Mouse (Mus musculus) liver, embryonic 13.5 days (tissue): Measurements from ENCODE around the gene Fgfr2. TPM values are rescaled to one million over a fixed set of nuclear protein-coding genes. Genes with fewer than 3 reads are reported as not detected.

Experiments
- ATAC-seq: fragments of 200-750 bp; cut with Nextera tagmentation; 2 replicates; pipeline ENCODE4 v1.8.0; 2017; ENCODE audit warnings: low read depth, mild to moderate bottlenecking, moderate number of reproducible peaks, moderate library complexity
- DNase-seq: peaks from one replicate; pipeline ENCODE4 v3.0.0; 2022
- H3K27ac ChIP-seq: fragments of 300-500 bp; sonication (generic); 2 replicates; pipeline ENCODE4 v1.5.1; 2015; ENCODE audit warnings: moderate library complexity, mild to moderate bottlenecking, inconsistent platforms
- H3K27me3 ChIP-seq: fragments of 300-500 bp; sonication (generic); 2 replicates; pipeline ENCODE4 v1.6.1; 2015; ENCODE audit warnings: mild to moderate bottlenecking, inconsistent platforms
- H3K36me3 ChIP-seq: fragments of 300-500 bp; sonication (generic); 2 replicates; pipeline ENCODE4 v1.6.1; 2015; ENCODE audit warnings: mild to moderate bottlenecking, inconsistent platforms
- H3K4me1 ChIP-seq: fragments of 300-500 bp; sonication (generic); replicated peaks from 2 replicates; pipeline ENCODE4 v1.6.1; 2015; ENCODE audit warnings: inconsistent platforms
- H3K4me2 ChIP-seq: fragments of 300-500 bp; sonication (generic); 2 replicates; pipeline ENCODE4 v1.6.1; 2015; ENCODE audit warnings: inconsistent platforms, mild to moderate bottlenecking, moderate library complexity
- H3K4me3 ChIP-seq: fragments of 300-500 bp; sonication (generic); replicated peaks from 2 replicates; pipeline ENCODE4 v1.5.1; 2015; ENCODE audit warnings: mild to moderate bottlenecking, inconsistent platforms
- H3K9ac ChIP-seq: fragments of 300-500 bp; sonication (generic); 2 replicates; pipeline ENCODE4 v1.6.1; 2015; ENCODE audit warnings: mild to moderate bottlenecking, inconsistent platforms
- H3K9me3 ChIP-seq: fragments of 300-500 bp; sonication (generic); replicated peaks from 2 replicates; pipeline ENCODE4 v1.6.1; 2016; ENCODE audit warnings: inconsistent platforms
- WGBS: fragments of 180-500 bp; shearing (Covaris S2); methylation state at CpG from one replicate; pipeline ENCODE4 v1.1.7; 2015; ENCODE audit not compliant: insufficient replicate concordance; 5-methylcytosine and 5-hydroxymethylcytosine counted together
- polyA plus RNA-seq: library from polyadenylated mRNA; unstranded; fragments of >200 nt; fragmentation: Nextera tagmentation; extraction: Ambion mirVana; gene quantifications from 2 replicates; pipeline ENCODE4 v1.2.1, GENCODE M21; 2015

The Fgfr2 gene
- polyA plus RNA-seq, 1 experiment from 2014 or later = 8.9 TPM

- H3K4me1 ChIP-seq = 0 out of 2 replicates have a peak, but pooled peaks cover 3% of the 10 kb centered on the region
- no peak for ATAC-seq
- no peaks in the 10 kb centered on the region for H3K9me3 ChIP-seq
- no peak for DNase-seq
- H3K4me2 ChIP-seq = no peak overlapping the region
- no peak overlapping the region for H3K4me3 ChIP-seq
- no peak overlapping the region for H3K9ac ChIP-seq
- no peaks in the 10 kb centered on the region for H3K36me3 ChIP-seq
- 0 out of 2 replicates have a peak, but pooled peaks cover 3% of the 10 kb centered on the region for H3K27me3 ChIP-seq
- H3K27ac ChIP-seq = no peak overlapping the region
- WGBS = 76% methylated on average over 6 of the region's 6 CpGs
Observed at GRCm38 (mm10) chr7:132439916-132440315, 683.2 kb downstream of the Fgfr2 start.

- 74% methylated on average over 6 of the region's 6 CpGs for WGBS
- Histone ChIP-seq H3K9ac (no peak overlapping the region), H3K9me3 (no peaks in the 10 kb centered on the region), H3K4me1 (no peaks in the 10 kb centered on the region), H3K4me2 (no peak overlapping the region), H3K4me3 (no peak overlapping the region), H3K36me3 (no peaks in the 10 kb centered on the region), H3K27ac (no peak overlapping the region), H3K27me3 (peaks cover 4% of the 10 kb centered on the region; the same call in 1 of the 2 replicates)
- no peak for ATAC-seq
- DNase-seq = no peak
Observed at GRCm38 (mm10) chr7:132438060-132438459, 685.1 kb downstream of the Fgfr2 start.

GRCm38 (mm10) chr7:132437431-132437830 is 685.7 kb downstream of the Fgfr2 start:
- Histone ChIP-seq H3K9me3 (no peaks in the 10 kb centered on the region), H3K36me3 (no peaks in the 10 kb centered on the region), H3K4me1 (no peaks in the 10 kb centered on the region), H3K9ac (no peak overlapping the region), H3K27ac (no peak overlapping the region), H3K4me3 (no peak overlapping the region), H3K27me3 (peaks cover 6% of the 10 kb centered on the region; the same call in 1 of the 2 replicates), H3K4me2 (no peak overlapping the region)
- DNase-seq (no peak), ATAC-seq (no peak)
- 81% methylated on average over 3 of the region's 3 CpGs for WGBS

- no peak overlapping the region for H3K4me2 ChIP-seq
- H3K36me3 ChIP-seq = no peaks in the 10 kb centered on the region
- H3K27ac ChIP-seq = no peak overlapping the region
- no peak overlapping the region for H3K9ac ChIP-seq
- H3K9me3 ChIP-seq = no peaks in the 10 kb centered on the region
- peaks cover 10% of the 10 kb centered on the region; the same call in 1 of the 2 replicates for H3K27me3 ChIP-seq
- DNase-seq (no peak), ATAC-seq (peak; percentile 29; the same call in 1 of the 2 replicates)
- 41% methylated on average over 8 of the region's 8 CpGs for WGBS
- no peak overlapping the region for H3K4me3 ChIP-seq
- no peaks in the 10 kb centered on the region for H3K4me1 ChIP-seq
Observed at GRCm38 (mm10) chr7:132435486-132436055, 687.6 kb downstream of the Fgfr2 start.

DNA sequence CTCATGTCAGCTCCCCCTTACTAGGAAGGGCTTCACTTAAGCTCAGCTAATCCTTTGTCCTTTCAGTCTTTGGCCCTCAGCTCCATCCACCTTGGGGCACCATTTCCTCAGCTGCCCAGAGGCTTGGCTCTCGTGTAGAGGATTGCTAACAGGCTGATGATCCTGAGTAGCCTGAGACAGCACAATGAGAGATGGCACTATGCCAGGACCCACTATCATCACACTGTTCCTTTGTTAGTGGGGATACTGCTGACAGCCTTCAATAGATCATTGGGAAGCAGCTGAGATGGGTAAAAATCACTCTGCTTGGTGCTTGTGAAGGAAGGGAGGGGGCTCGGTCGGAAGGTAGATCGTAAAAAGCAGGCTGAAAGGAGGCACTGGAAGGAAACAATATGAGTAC is 693.8 kb downstream of the Fgfr2 start:
- H3K36me3 ChIP-seq = no peaks in the 10 kb centered on the region
- H3K4me3 ChIP-seq = no peak overlapping the region
- DNase-seq = no peak
- no peak overlapping the region for H3K4me2 ChIP-seq
- H3K27me3 ChIP-seq = peaks cover 8% of the 10 kb centered on the region; the same call in 1 of the 2 replicates
- H3K9ac ChIP-seq = no peak overlapping the region
- no peaks in the 10 kb centered on the region for H3K9me3 ChIP-seq
- no peaks in the 10 kb centered on the region for H3K4me1 ChIP-seq
- H3K27ac ChIP-seq = no peak overlapping the region
- no peak for ATAC-seq
- 76% methylated on average over 4 of the region's 4 CpGs for WGBS

DNA sequence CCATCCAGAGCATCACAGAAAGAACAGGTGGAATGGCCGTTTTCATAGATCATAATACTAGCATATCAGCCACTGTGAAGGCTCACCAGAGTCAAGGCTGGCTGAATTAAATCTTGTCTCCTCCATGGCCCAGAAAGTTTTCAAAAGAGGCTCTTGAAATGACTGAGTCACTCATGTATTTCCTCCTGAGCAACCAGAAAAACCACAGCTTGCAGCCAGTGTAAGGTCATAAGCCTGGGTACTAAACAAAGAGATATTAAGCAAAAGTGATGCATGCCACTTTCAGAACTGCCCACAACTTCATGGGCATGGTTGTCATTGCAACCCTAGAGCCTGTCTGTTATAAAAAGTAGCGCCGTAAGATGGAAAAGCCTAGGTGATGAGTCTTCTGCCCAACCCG is 694.8 kb downstream of the Fgfr2 start:
- Histone ChIP-seq H3K27ac (no peak overlapping the region), H3K36me3 (no peaks in the 10 kb centered on the region), H3K4me1 (no peaks in the 10 kb centered on the region), H3K9me3 (no peaks in the 10 kb centered on the region), H3K4me2 (no peak overlapping the region), H3K4me3 (no peak overlapping the region), H3K27me3 (peaks cover 8% of the 10 kb centered on the region; the same call in 1 of the 2 replicates), H3K9ac (no peak overlapping the region)
- WGBS = 71% methylated on average over 4 of the region's 4 CpGs
- no peak for DNase-seq
- no peak for ATAC-seq

DNA sequence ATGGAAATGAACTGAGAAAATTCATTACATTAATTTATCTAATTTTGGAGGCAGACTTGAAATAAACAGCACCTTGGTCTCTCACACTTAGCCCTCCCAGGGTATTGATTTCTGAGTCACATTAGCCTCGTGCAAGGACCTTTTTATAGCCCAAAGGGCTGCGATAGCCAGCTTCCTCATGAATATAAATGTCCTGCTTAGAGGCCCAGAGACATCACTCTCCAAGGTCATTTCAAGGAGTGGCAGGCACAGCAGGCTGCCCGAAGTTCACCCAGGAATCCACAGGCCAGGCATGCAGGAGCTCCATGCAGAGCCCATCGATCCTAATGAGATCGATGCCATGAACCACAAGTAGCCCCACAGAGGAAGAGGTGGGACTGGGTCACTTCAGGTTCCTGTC is 697.1 kb downstream of the Fgfr2 start:
- H3K4me2 ChIP-seq = no peak overlapping the region
- no peaks in the 10 kb centered on the region for H3K9me3 ChIP-seq
- H3K36me3 ChIP-seq = no peaks in the 10 kb centered on the region
- no peaks in the 10 kb centered on the region for H3K4me1 ChIP-seq
- 60% methylated on average over 5 of the region's 5 CpGs for WGBS
- peaks cover 4% of the 10 kb centered on the region; the same call in 1 of the 2 replicates for H3K27me3 ChIP-seq
- H3K9ac ChIP-seq = no peak overlapping the region
- H3K4me3 ChIP-seq = no peak overlapping the region
- ATAC-seq = no peak
- no peak for DNase-seq
- H3K27ac ChIP-seq = no peak overlapping the region

GRCm38 (mm10) chr7:132425364-132425999 is 697.7 kb downstream of the Fgfr2 start:
- Histone ChIP-seq H3K27me3 (no peaks in the 10 kb centered on the region), H3K27ac (no peak overlapping the region), H3K4me2 (no peak overlapping the region), H3K9ac (no peak overlapping the region), H3K4me1 (no peaks in the 10 kb centered on the region), H3K4me3 (no peak overlapping the region), H3K36me3 (no peaks in the 10 kb centered on the region), H3K9me3 (no peaks in the 10 kb centered on the region)
- WGBS = 66% methylated on average over 11 of the region's 11 CpGs
- DNase-seq = no peak
- ATAC-seq = no peak

DNA sequence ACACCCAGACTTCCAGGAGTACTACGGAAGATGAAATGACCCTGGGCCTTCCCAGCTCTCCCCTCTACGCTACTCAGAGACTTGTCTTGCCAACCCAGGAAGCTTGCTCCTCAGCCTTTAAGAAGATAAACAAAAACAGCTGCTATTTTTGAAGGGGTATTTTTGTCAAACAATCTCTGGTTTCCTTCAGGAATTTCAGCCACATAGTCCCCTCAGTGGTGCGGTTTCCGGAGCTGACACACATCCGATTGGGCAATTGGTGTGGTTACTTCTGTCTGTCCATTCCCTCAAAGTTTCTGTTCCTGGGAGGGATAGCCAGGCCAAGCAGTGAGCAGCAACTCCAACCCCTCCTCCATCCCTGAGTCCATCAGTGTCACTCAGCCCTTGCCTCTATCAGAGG is 699.6 kb downstream of the Fgfr2 start:
- Histone ChIP-seq H3K27ac (no peak overlapping the region), H3K9me3 (no peaks in the 10 kb centered on the region), H3K4me1 (no peaks in the 10 kb centered on the region), H3K27me3 (no peaks in the 10 kb centered on the region), H3K36me3 (no peaks in the 10 kb centered on the region), H3K9ac (no peak overlapping the region), H3K4me2 (no peak overlapping the region), H3K4me3 (no peak overlapping the region)
- ATAC-seq (no peak), DNase-seq (no peak)
- 46% methylated on average over 5 of the region's 5 CpGs for WGBS

GRCm38 (mm10) chr7:132419378-132420255 is 703.5 kb downstream of the Fgfr2 start:
- Histone ChIP-seq H3K9ac (no peak overlapping the region), H3K36me3 (no peaks in the 10 kb centered on the region), H3K9me3 (no peaks in the 10 kb centered on the region), H3K27ac (no peak overlapping the region), H3K4me1 (no peaks in the 10 kb centered on the region), H3K4me2 (no peak overlapping the region), H3K4me3 (no peak overlapping the region), H3K27me3 (no peaks in the 10 kb centered on the region)
- ATAC-seq (no peak), DNase-seq (no peak)
- 69% methylated on average over 10 of the region's 10 CpGs for WGBS

DNA sequence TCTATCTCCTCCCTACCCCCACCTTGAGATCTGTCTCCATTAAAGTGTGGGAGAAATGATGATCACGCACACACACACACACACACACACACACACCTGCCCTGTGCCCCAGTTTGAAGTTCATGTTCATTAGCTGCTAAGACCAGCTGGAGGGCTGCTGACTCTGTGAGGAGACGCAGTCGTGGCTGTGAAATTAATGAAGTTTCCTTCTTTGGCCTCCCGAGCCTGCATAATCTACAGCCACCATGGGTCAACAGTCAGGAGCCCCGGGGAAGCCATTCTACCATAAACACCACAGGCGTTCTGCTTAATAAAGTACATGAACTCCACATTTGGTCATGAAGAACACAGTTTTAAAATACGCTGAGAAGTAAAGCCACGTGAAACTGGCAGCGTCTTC is 706.3 kb downstream of the Fgfr2 start:
- H3K36me3 ChIP-seq = no peaks in the 10 kb centered on the region
- H3K27me3 ChIP-seq = no peaks in the 10 kb centered on the region
- H3K4me2 ChIP-seq = no peak overlapping the region
- 62% methylated on average over 9 of the region's 9 CpGs for WGBS
- no peaks in the 10 kb centered on the region for H3K9me3 ChIP-seq
- no peak overlapping the region for H3K9ac ChIP-seq
- no peaks in the 10 kb centered on the region for H3K4me1 ChIP-seq
- ATAC-seq (no peak), DNase-seq (no peak)
- no peak overlapping the region for H3K27ac ChIP-seq
- H3K4me3 ChIP-seq = no peak overlapping the region
